Mouse (Mus musculus): ENCODE results near the gene Ecel1.

The Ecel1 gene

GRCm38 (mm10) chr1:87156199-87156587, at the start of gene Ecel1:
Gene Ecel1, minus strand, starts transcription at chr1:87156521.
- DNase-seq: no peak

- DNase-seq: no peak
Measured at GRCm38 (mm10) chr1:87205502-87205901, 49.2 kb upstream of the Ecel1 start.

GRCm38 (mm10) chr1:87205038-87205437, 48.7 kb upstream of the Ecel1 start:
- DNase-seq: no peak

- DNase-seq: no peak
Measured at GRCm38 (mm10) chr1:87204465-87204864, 48.1 kb upstream of the Ecel1 start, which contains the start of gene Chrng. Gene Chrng, plus strand, starts transcription at chr1:87204657.

- no peak for DNase-seq
Measured at GRCm38 (mm10) chr1:87203779-87204178, 47.5 kb upstream of the Ecel1 start.

- DNase-seq: no peak
Measured at GRCm38 (mm10) chr1:87201848-87202247, 45.5 kb upstream of the Ecel1 start.

GRCm38 (mm10) chr1:87200811-87201210, 44.5 kb upstream of the Ecel1 start:
- no peak for DNase-seq

GRCm38 (mm10) chr1:87198119-87199065, 42.1 kb upstream of the Ecel1 start:
- DNase-seq: no peak

GRCm38 (mm10) chr1:87197296-87197695, 41.0 kb upstream of the Ecel1 start:
- no peak for DNase-seq

GRCm38 (mm10) chr1:87190429-87190828, 34.1 kb upstream of the Ecel1 start, which contains the start of gene Chrnd:
Gene Chrnd, plus strand, starts transcription at chr1:87190607.
- DNase-seq: no peak

GRCm38 (mm10) chr1:87187037-87187355, 30.7 kb upstream of the Ecel1 start:
- peak; percentile 48 to 61 for DNase-seq

GRCm38 (mm10) chr1:87186261-87187036, 30.1 kb upstream of the Ecel1 start:
- DNase-seq: no peak

GRCm38 (mm10) chr1:87185526-87185925, 29.2 kb upstream of the Ecel1 start:
- DNase-seq: no peak

- DNase-seq: peak; percentile 59 to 69
Measured at GRCm38 (mm10) chr1:87184751-87185139, 28.4 kb upstream of the Ecel1 start.

- no peak for DNase-seq
Measured at GRCm38 (mm10) chr1:87183998-87184750, 27.9 kb upstream of the Ecel1 start.

GRCm38 (mm10) chr1:87183013-87183412, 26.7 kb upstream of the Ecel1 start, which contains the start of gene Prss56:
Gene Prss56, plus strand, starts transcription at chr1:87183313.
- no peak for DNase-seq

GRCm38 (mm10) chr1:87180896-87181295, 24.6 kb upstream of the Ecel1 start:
- no peak for DNase-seq

- DNase-seq: peak in 1 of 2 experiments; percentile 17
Measured at GRCm38 (mm10) chr1:87175852-87176292, 19.6 kb upstream of the Ecel1 start.

GRCm38 (mm10) chr1:87174006-87174955, 18.0 kb upstream of the Ecel1 start:
- peak; percentile 52 to 55 for DNase-seq

- no peak for DNase-seq
Measured at GRCm38 (mm10) chr1:87172316-87172715, 16.0 kb upstream of the Ecel1 start.

- no peak for DNase-seq
Measured at GRCm38 (mm10) chr1:87171312-87171711, 15.0 kb upstream of the Ecel1 start.

GRCm38 (mm10) chr1:87170458-87170857, 14.1 kb upstream of the Ecel1 start:
- no peak for DNase-seq
